Mouse (Mus musculus) liver, embryonic 14.5 days (tissue): ENCODE measurements at regions not wholly inside any gene's neighbourhood (a gene's known extent, or its start where the extent isn't known, plus 50 kb on each side); places are given as distances from the start of the nearest gene placed in this dataset.

Experiments
- ATAC-seq: fragments of 200-750 bp; cut with Nextera tagmentation; 2 replicates; pipeline ENCODE4 v1.8.0; 2017; ENCODE audit warnings: moderate number of reproducible peaks, mild to moderate bottlenecking, moderate library complexity; ENCODE audit not compliant: insufficient read depth
- DNase-seq, 3 experiments: peaks; one replicate each; pipeline ENCODE4 v3.0.0-alpha.2; 2012 to 2013; ENCODE audit warnings: low read depth in 3 of 3, low spot score in 3 of 3
- H3K27ac ChIP-seq: fragments of 300-500 bp; sonication (generic); 2 replicates; pipeline ENCODE4 v1.5.1; 2014; ENCODE audit warnings: moderate library complexity, mild to moderate bottlenecking, control low read depth, inconsistent platforms
- H3K27me3 ChIP-seq: fragments of 300-500 bp; sonication (generic); 2 replicates; pipeline ENCODE4 v1.6.1; 2014; ENCODE audit warnings: mild to moderate bottlenecking, low read length, moderate library complexity; ENCODE audit not compliant: control insufficient read depth, insufficient read depth
- H3K36me3 ChIP-seq: fragments of 300-500 bp; sonication (generic); replicated peaks from 2 replicates; pipeline ENCODE4 v1.6.1; 2014; ENCODE audit warnings: low read depth; ENCODE audit not compliant: control insufficient read depth, insufficient read depth
- H3K4me1 ChIP-seq, 2 experiments: fragments of 200-500 bp in 1 of 2; fragments of 300-500 bp in 1 of 2; sonication (generic) in 1 of 2; replicated peaks; 2 replicates each; pipeline ENCODE4 v1.6.1; 2012 to 2014; ENCODE audit warnings: antibody characterized with exemption in 1 of 2, inconsistent platforms in 1 of 2, low read length in 1 of 2; ENCODE audit not compliant: control insufficient read depth in 2 of 2, insufficient read depth in 2 of 2
- H3K4me2 ChIP-seq: fragments of 300-500 bp; sonication (generic); 2 replicates; pipeline ENCODE4 v1.6.1; 2014; ENCODE audit warnings: low read depth, mild to moderate bottlenecking, control low read depth, moderate library complexity
- H3K4me3 ChIP-seq, 2 experiments: fragments of 200-500 bp in 1 of 2; fragments of 300-500 bp in 1 of 2; sonication (generic) in 1 of 2; 2 replicates each; pipeline ENCODE4 v1.5.1; 2012 to 2014; ENCODE audit warnings: low read depth in 2 of 2, low read length in 2 of 2, mild to moderate bottlenecking in 2 of 2, control low read depth in 1 of 2, inconsistent platforms in 1 of 2, moderate library complexity in 1 of 2; ENCODE audit not compliant: insufficient read depth in 1 of 2
- H3K9ac ChIP-seq: fragments of 300-500 bp; sonication (generic); replicated peaks from 2 replicates; pipeline ENCODE4 v1.6.1; 2014; ENCODE audit warnings: mild to moderate bottlenecking, control low read depth, moderate library complexity
- H3K9me3 ChIP-seq: fragments of 300-500 bp; sonication (generic); 2 replicates; pipeline ENCODE4 v1.6.1; 2016; ENCODE audit warnings: low read length, mixed read lengths; ENCODE audit not compliant: control insufficient read depth
- CTCF ChIP-seq: IDR thresholded peaks from 2 replicates; pipeline ENCODE4 v1.5.1; 2016; ENCODE audit warnings: antibody characterized with exemption, low read depth, control low read depth
- EP300 ChIP-seq: IDR thresholded peaks from 2 replicates; pipeline ENCODE4 v1.6.1; 2016; ENCODE audit warnings: antibody characterized with exemption, low read depth
- WGBS: fragments of 180-500 bp; shearing (Covaris S2); extraction: QIAGEN DNeasy Blood & Tissue Kit; methylation state at CpG from one replicate; pipeline ENCODE4 v1.1.7; 2014; ENCODE audit not compliant: insufficient replicate concordance; 5-methylcytosine and 5-hydroxymethylcytosine counted together

- 39% methylated on average over 2 of the region's 2 CpGs for WGBS
- H3K4me1 ChIP-seq: no peaks in the 10 kb centered on the region
- DNase-seq: no peak
Measured at GRCm38 (mm10) chr13:60337383-60337782, 160.2 kb upstream of the Gas1 start.

GRCm38 (mm10) chr13:60338107-60338506 is 160.9 kb upstream of the Gas1 start:
- no peaks in the 10 kb centered on the region for H3K9me3 ChIP-seq
- no peaks in the 10 kb centered on the region for H3K27me3 ChIP-seq
- DNase-seq (no peak), ATAC-seq (no peak)
- no peak for TF ChIP-seq EP300
- TF ChIP-seq CTCF: no peak
- H3K27ac ChIP-seq: no peak overlapping the region
- no peaks in the 10 kb centered on the region for H3K36me3 ChIP-seq
- H3K4me2 ChIP-seq: no peak overlapping the region
- 57% methylated on average over 8 of the region's 8 CpGs for WGBS
- H3K9ac ChIP-seq: no peak overlapping the region
- H3K4me3 ChIP-seq: no peak overlapping the region
- no peaks in the 10 kb centered on the region for H3K4me1 ChIP-seq

More at GRCm38 (mm10) chr13:60337383-60337782, 160.2 kb upstream of the Gas1 start:
- no peak for ATAC-seq
- H3K9me3 ChIP-seq: no peaks in the 10 kb centered on the region
- H3K36me3 ChIP-seq: no peaks in the 10 kb centered on the region
- H3K9ac ChIP-seq: no peak overlapping the region
- H3K4me2 ChIP-seq: no peak overlapping the region
- no peak overlapping the region for H3K27ac ChIP-seq
- TF ChIP-seq EP300 (no peak), CTCF (no peak)
- H3K4me3 ChIP-seq: no peak overlapping the region
- no peaks in the 10 kb centered on the region for H3K27me3 ChIP-seq

GRCm38 (mm10) chr13:60340068-60340467 is 162.9 kb upstream of the Gas1 start:
- DNase-seq: no peak
- no peak for ATAC-seq
- Histone ChIP-seq H3K4me3 (no peak overlapping the region), H3K36me3 (no peaks in the 10 kb centered on the region), H3K9ac (no peak overlapping the region), H3K27ac (no peak overlapping the region), H3K27me3 (no peaks in the 10 kb centered on the region), H3K4me1 (no peaks in the 10 kb centered on the region), H3K9me3 (no peaks in the 10 kb centered on the region), H3K4me2 (no peak overlapping the region)
- WGBS: 67% methylated on average over 2 of the region's 2 CpGs
- no peak for TF ChIP-seq EP300
- TF ChIP-seq CTCF: no peak

- no peaks in the 10 kb centered on the region for H3K27me3 ChIP-seq
- DNase-seq (no peak), ATAC-seq (no peak)
- no peaks in the 10 kb centered on the region for H3K36me3 ChIP-seq
- no peak overlapping the region for H3K4me3 ChIP-seq
- H3K4me1 ChIP-seq: no peaks in the 10 kb centered on the region
- no peak overlapping the region for H3K4me2 ChIP-seq
- no peaks in the 10 kb centered on the region for H3K9me3 ChIP-seq
- H3K9ac ChIP-seq: no peak overlapping the region
- H3K27ac ChIP-seq: no peak overlapping the region
- TF ChIP-seq EP300 (no peak), CTCF (no peak)
- 56% methylated on average over 7 of the region's 7 CpGs for WGBS
Measured at GRCm38 (mm10) chr13:60347881-60348280, 170.7 kb upstream of the Gas1 start.

GRCm38 (mm10) chr13:60348438-60348837 is 171.3 kb upstream of the Gas1 start:
- no peak overlapping the region for H3K4me3 ChIP-seq
- H3K9ac ChIP-seq: no peak overlapping the region
- no peaks in the 10 kb centered on the region for H3K4me1 ChIP-seq
- H3K27me3 ChIP-seq: no peaks in the 10 kb centered on the region
- ATAC-seq (no peak), DNase-seq (no peak)
- no peaks in the 10 kb centered on the region for H3K9me3 ChIP-seq
- H3K36me3 ChIP-seq: no peaks in the 10 kb centered on the region
- TF ChIP-seq CTCF: no peak
- no peak for TF ChIP-seq EP300
- no peak overlapping the region for H3K4me2 ChIP-seq
- WGBS: 52% methylated on average over 2 of the region's 2 CpGs
- no peak overlapping the region for H3K27ac ChIP-seq
